Mouse (Mus musculus) spleen, adult 2 months (tissue): ENCODE measurements around the gene Ctc1. TPM values are rescaled to one million over a fixed set of nuclear protein-coding genes. Genes with fewer than 3 reads are reported as not detected.
A peak's percentile ranks its signal among the peaks of the same experiment; 100 is the strongest.

Experiments used
- DNase-seq, 2 experiments: peaks; one replicate each; pipeline versions ENCODE4 v3.0.0 to v3.0.0-alpha.2; 2012 to 2021; ENCODE audit warnings: low spot score in 2 of 2, low read depth in 1 of 2
- H3K27ac ChIP-seq: fragments of 200-500 bp; 2 replicates; pipeline ENCODE4 v1.5.1; 2012; ENCODE audit warnings: low read length, inconsistent platforms; ENCODE audit not compliant: insufficient read depth
- H3K27me3 ChIP-seq: fragments of 200-500 bp; 2 replicates; pipeline ENCODE4 v1.6.1; 2012; ENCODE audit warnings: mild to moderate bottlenecking, moderate library complexity, low read length, inconsistent platforms; ENCODE audit not compliant: control insufficient read depth, insufficient read depth
- H3K36me3 ChIP-seq: fragments of 200-500 bp; 2 replicates; pipeline ENCODE4 v1.6.1; 2012; ENCODE audit warnings: mild to moderate bottlenecking, low read length, inconsistent platforms; ENCODE audit not compliant: control insufficient read depth, insufficient read depth
- H3K4me1 ChIP-seq: fragments of 200-500 bp; 2 replicates; pipeline ENCODE4 v1.6.1; 2011; ENCODE audit warnings: inconsistent platforms; ENCODE audit not compliant: control insufficient read depth, insufficient read depth, insufficient read length
- H3K4me3 ChIP-seq: fragments of 200-500 bp; 2 replicates; pipeline ENCODE4 v1.5.1; 2011; ENCODE audit warnings: mild to moderate bottlenecking, inconsistent platforms; ENCODE audit not compliant: insufficient read depth, insufficient read length; ENCODE audit errors: extremely low read depth
- CTCF ChIP-seq: fragments of 200-500 bp; IDR thresholded peaks from 2 replicates; pipeline ENCODE4 v1.5.1; 2011; ENCODE audit warnings: mild to moderate bottlenecking, inconsistent platforms; ENCODE audit not compliant: insufficient read depth, insufficient read length, insufficient replicate concordance; ENCODE audit errors: extremely low read depth
- POLR2A ChIP-seq: fragments of 200-500 bp; IDR thresholded peaks from 2 replicates; pipeline ENCODE4 v1.6.1; 2011; ENCODE audit warnings: low read depth, low read length, inconsistent platforms
- WGBS: fragments of 180-500 bp; shearing (Covaris S2); methylation state at CpG from one replicate; pipeline ENCODE4 v1.1.7; 2018; 5-methylcytosine and 5-hydroxymethylcytosine counted together
- polyA plus RNA-seq: library from polyadenylated mRNA; depleted of rRNA; stranded (reverse); fragments of >200 nt; gene quantifications from 2 replicates; pipeline ENCODE4 v1.2.3, GENCODE M21; 2012; rRNA removed

Ctc1 gene
- polyA plus RNA-seq, 1 experiment, result 27.2 TPM

DNA sequence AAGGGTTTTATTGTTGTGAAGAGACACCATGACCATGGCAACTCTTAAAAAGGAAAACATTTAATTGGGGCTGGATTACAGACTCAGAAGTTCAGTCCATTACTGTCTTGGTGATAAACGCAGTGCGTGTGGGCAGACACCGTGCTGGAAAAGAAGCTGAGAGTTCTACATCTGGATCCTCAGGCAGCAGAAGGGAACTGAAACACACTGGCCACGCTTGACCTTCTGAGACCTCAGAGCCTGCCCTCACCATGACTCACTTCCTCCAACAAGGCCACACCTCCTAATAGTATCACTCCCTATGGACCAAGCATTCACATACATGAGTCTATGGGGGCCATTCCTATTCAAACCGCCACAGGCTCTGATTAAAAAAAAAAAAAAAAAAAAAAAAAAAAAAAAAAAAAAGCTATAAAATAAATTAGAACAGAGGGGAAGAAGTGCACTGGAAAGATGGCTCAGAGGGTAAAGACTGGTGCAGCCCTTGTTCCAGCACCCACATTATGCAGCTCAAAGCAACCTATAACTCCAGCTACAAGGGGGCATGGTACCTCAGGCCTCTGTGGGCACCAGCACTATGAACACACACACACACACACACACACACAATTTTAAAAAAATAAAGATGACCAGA lies 63.2 kb downstream of the Ctc1 start:
- DNase-seq, result peak; percentile 64 to 65
- no peaks in the 10 kb centered on the region for H3K27me3 ChIP-seq

DNA sequence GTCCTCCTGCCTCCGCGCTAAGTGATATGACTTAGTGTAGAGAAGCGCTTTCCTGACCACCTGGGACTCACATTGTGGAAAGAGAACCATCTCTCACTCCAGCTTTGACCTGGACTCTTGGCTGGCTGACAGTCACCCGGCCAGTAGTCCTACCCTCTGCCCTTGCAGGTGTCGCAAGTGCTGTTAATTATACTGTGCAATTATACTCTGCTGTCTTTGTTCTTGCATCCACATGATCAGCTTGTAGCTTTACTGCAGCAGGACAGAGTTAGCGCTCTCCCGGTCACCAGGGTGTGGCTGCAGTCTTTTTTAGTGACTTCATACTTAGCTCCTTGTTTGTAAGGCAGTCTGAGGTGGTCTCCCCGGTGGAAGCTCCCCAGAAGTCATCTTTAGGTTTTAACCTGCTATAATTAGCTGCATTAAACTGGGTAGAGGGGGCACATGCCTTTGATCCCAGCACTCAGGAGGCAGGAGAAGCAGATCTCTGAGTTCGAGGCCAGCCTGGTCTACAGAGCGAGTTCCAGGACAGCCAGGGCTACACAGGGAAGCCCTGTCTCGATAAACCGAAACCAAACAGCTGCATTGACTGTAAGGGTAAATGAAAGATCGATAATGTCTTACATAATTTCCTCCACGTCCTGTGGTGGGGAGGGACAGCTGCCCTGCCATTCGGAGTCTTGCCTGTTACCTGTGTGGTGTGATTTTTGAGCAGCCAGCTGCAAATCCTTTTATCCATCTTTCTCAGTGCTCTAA lies 64.6 kb downstream of the Ctc1 start:
- H3K36me3 ChIP-seq, result no peaks in the 10 kb centered on the region
- 85% methylated on average over 15 of the region's 15 CpGs for WGBS
- H3K27me3 ChIP-seq, result no peaks in the 10 kb centered on the region
- H3K4me3 ChIP-seq, result no peak overlapping the region
- H3K27ac ChIP-seq, result no peak overlapping the region
- peaks cover 9% of the 10 kb centered on the region; the same call in 1 of the 2 replicates for H3K4me1 ChIP-seq
- TF ChIP-seq POLR2A (no peak), CTCF (no peak)
- DNase-seq, result no peak

More for the DNA sequence above, 63.2 kb downstream of the Ctc1 start:
- TF ChIP-seq CTCF (no peak), POLR2A (no peak)
- Histone ChIP-seq H3K27ac (no peak overlapping the region), H3K4me3 (no peak overlapping the region), H3K36me3 (no peaks in the 10 kb centered on the region), H3K4me1 (peaks cover 9% of the 10 kb centered on the region; the same call in 1 of the 2 replicates)
- 23% methylated on average over 5 of the region's 5 CpGs for WGBS

DNA sequence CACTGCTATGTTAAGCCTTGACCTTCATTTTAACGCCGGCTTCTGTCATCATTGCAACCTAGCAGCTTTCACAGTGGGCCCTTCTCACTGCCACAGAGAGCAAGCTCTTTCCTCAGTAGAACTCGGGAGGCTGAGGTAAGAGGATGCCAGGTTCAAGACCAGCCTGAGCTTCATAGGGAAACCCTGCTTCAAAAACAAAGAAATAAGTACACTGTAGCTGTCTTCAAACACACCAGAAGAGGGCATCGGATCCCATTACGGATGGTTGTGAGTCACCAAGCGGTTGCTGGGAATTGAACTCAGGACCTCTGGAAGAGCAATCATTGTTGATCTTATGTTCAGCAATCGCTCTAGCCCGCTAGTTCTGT lies 65.1 kb downstream of the Ctc1 start:
- Histone ChIP-seq H3K4me1 (peaks cover 9% of the 10 kb centered on the region; the same call in 1 of the 2 replicates), H3K36me3 (no peaks in the 10 kb centered on the region), H3K27me3 (no peaks in the 10 kb centered on the region), H3K4me3 (no peak overlapping the region), H3K27ac (no peak overlapping the region)
- TF ChIP-seq CTCF, result no peak
- no peak for TF ChIP-seq POLR2A
- no peak for DNase-seq
- 92% methylated on average over 8 of the region's 8 CpGs for WGBS

DNA sequence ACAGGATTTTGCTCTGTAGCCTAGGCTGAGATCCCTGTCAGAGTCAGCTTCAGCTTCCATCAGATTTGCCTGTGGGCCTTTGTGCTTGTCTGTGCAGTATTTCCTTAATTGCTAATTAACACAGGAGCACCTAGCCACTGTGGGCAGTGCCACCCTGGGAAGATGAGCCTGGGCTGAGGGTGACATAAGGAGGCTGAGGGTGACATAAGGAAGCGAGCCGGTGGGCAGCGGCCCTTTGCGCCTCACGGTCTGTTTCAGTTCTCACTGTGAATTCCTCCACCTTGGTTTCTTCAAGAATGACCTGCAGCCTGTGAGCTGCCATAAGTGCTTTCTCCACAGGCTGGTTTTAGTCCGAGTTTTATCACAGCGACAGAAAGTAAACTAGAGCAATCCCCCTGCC lies 65.9 kb downstream of the Ctc1 start:
- Histone ChIP-seq H3K4me3 (no peak overlapping the region), H3K27ac (no peak overlapping the region), H3K36me3 (no peaks in the 10 kb centered on the region), H3K27me3 (no peaks in the 10 kb centered on the region), H3K4me1 (peaks cover 9% of the 10 kb centered on the region; the same call in 1 of the 2 replicates)
- 65% methylated on average over 7 of the region's 7 CpGs for WGBS
- no peak for DNase-seq
- no peak for TF ChIP-seq POLR2A
- TF ChIP-seq CTCF, result no peak

DNA sequence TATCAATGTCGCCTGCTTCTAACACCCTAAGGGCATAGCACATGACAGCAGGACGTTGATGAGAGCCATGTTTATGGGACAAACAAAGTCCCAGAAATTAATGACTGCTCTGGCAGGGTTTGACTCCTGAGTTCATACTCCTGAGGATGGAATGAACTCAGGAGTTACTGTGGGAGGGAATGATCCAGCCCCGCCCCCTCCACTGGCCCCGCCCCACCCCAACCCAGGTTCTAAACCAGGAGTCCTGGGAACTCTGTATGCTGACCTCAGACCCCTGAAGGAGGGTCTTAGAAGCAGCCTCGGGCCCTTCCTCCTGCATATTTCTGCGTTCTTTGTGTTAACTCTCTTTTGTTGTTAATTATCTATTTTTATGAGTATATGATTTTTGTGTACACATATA lies 69.9 kb downstream of the Ctc1 start:
- TF ChIP-seq POLR2A (no peak), CTCF (no peak)
- peaks cover 8% of the 10 kb centered on the region for H3K36me3 ChIP-seq
- no peaks in the 10 kb centered on the region for H3K27me3 ChIP-seq
- H3K27ac ChIP-seq, result no peak overlapping the region
- no peak for DNase-seq
- 74% methylated on average over 6 of the region's 6 CpGs for WGBS
- no peak overlapping the region for H3K4me3 ChIP-seq
- peaks cover 11% of the 10 kb centered on the region; the same call in 1 of the 2 replicates for H3K4me1 ChIP-seq

Other genes with a start within 250 kb of the Ctc1 start
- 23.0 and 28.8 TPM in 2 replicates for gene Ndel1, start 144.1 kb upstream of the Ctc1 start, polyA plus RNA-seq
- 0.04 and 0.06 TPM in 2 replicates for gene Rnf222, start 127.4 kb upstream of the Ctc1 start, polyA plus RNA-seq
- gene Rpl26, start 114.3 kb upstream of the Ctc1 start, polyA plus RNA-seq, result 681 and 695 TPM in 2 replicates
- not detected in 2 replicates for gene Odf4, start 88.8 kb upstream of the Ctc1 start, polyA plus RNA-seq
- 11.0 and 19.2 TPM in 2 replicates for gene Arhgef15, start 58.4 kb upstream of the Ctc1 start, polyA plus RNA-seq
- gene Slc25a35, start 47.8 kb upstream of the Ctc1 start, polyA plus RNA-seq, result 13.1 and 13.8 TPM in 2 replicates
- gene Rangrf, start 40.7 kb upstream of the Ctc1 start, polyA plus RNA-seq, result 10.1 and 11.2 TPM in 2 replicates
- gene Pfas, start 7.5 kb upstream of the Ctc1 start, polyA plus RNA-seq, result 14.0 and 16.8 TPM in 2 replicates
- gene Aurkb, start 29.7 kb downstream of the Ctc1 start, polyA plus RNA-seq, result 41.4 and 42.9 TPM in 2 replicates
- gene Borcs6, start 43.8 kb downstream of the Ctc1 start, polyA plus RNA-seq, result 16.7 and 23.7 TPM in 2 replicates
- 7.0 and 14.6 TPM in 2 replicates for gene Tmem107, start 54.9 kb downstream of the Ctc1 start, polyA plus RNA-seq
- 94.2 and 95.7 TPM in 2 replicates for gene Vamp2, start 72.6 kb downstream of the Ctc1 start, polyA plus RNA-seq
- 23.3 and 25.7 TPM in 2 replicates for gene Per1, start 79.3 kb downstream of the Ctc1 start, polyA plus RNA-seq
- gene Hes7, start 104.5 kb downstream of the Ctc1 start, polyA plus RNA-seq, result 0.44 and 0.55 TPM in 2 replicates
- 0.40 and 0.69 TPM in 2 replicates for gene 9130213A22Rik, start 106.7 kb downstream of the Ctc1 start, polyA plus RNA-seq
- 0.20 and 2.8 TPM in 2 replicates for gene Aloxe3, start 110.0 kb downstream of the Ctc1 start, polyA plus RNA-seq
- gene Alox12b, start 141.1 kb downstream of the Ctc1 start, polyA plus RNA-seq, result not detected in 2 replicates
- 0.12 and 0.18 TPM in 2 replicates for gene Alox8, start 181.9 kb downstream of the Ctc1 start, polyA plus RNA-seq
- gene Gucy2e, start 221.1 kb downstream of the Ctc1 start, polyA plus RNA-seq, result 0.02 and 0.04 TPM in 2 replicates